Mouse (Mus musculus) stomach, postnatal 0 days (tissue): Measurements from ENCODE around the gene Ppfia3.

Experiments
- CTCF ChIP-seq: IDR thresholded peaks from 2 replicates; pipeline ENCODE4 v1.5.1; 2016; ENCODE audit warnings: antibody characterized with exemption, low read depth, mild to moderate bottlenecking, moderate library complexity
- EP300 ChIP-seq: optimal IDR thresholded peaks from 2 replicates; pipeline ENCODE3; 2016; ENCODE audit warnings: antibody characterized with exemption

DNA sequence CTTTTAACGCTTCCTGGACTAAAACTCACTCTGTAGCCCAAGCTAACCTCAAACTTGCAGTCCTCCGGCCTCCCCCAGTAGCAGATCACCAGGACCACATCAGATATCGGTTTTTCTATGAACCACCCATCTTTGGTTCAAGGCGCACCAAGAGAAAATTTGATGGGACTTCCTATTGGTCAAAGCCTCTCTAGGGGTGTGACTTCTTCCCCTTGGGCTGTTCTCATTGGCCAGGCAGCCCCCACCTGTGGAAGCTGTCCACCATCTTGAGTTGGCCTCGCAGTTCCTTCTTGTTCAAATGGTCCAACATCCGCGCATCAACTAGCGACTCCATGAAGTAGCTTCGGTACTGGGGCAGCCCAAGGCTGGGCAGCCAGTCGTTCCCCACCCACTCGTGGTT lies 24.7 kb downstream of the Ppfia3 start:
- TF ChIP-seq EP300, result no peak
- TF ChIP-seq CTCF, result no peak
